Mouse (Mus musculus) right cerebral cortex, postnatal 25 days (tissue): Measurements from ENCODE around the gene Pon2.
"Not testable (repeated sequence)": the region's sequence is repeated elsewhere in the genome, so short reads cannot be mapped to it uniquely, and the experiment has no call there.

Source experiments
- DNase-seq: peaks from one replicate; pipeline ENCODE4 v3.0.0; 2022

The Pon2 gene

GRCm38 (mm10) chr6:5291450-5291849 is 6.8 kb downstream of the Pon2 start:
- DNase-seq = no peak

DNA sequence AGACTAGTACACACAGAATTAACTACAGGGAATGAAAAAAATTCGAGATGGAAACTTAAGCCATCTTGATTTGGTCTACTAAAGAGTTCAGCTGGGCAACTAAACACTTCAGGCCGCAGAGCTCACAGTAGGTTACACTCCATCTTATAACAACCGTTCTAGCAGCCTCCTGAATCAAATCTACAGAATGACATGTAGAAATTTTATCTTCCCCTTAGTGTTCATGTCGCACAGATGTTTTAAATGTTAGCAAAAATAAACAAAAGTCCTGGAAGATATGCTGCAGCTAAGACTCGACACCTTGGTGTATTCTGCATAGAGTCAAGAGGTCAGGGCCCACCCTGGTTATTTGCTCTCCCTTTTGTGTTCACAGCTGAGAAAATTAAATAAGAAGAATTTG is 10.3 kb downstream of the Pon2 start:
- no peak for DNase-seq

GRCm38 (mm10) chr6:5287392-5287791 is 10.9 kb downstream of the Pon2 start:
- DNase-seq = no peak

DNA sequence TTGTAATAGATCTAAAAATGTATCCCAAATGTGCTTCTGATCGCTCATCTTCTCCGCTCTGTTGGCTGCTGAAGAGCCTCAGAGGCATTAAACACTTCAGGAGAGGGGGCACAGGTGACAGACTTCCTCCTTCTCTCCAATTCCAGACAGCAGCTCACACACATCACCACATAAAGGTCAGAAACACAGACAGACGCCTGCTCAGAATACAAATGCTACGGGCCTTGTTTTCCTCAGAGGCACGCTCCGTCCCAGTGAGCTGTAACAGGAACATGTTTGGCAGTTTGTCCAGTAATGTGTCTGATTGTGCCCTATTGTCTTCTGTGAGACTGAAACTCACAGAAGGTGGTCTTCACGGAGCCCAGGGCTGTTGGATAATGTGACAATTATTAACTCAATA is 15.8 kb downstream of the Pon2 start:
- no peak for DNase-seq

- no peak for DNase-seq
These were observed 17.5 kb downstream of the Pon2 start for GRCm38 (mm10) chr6:5280576-5281305.

- DNase-seq = no peak
These were observed 20.3 kb downstream of the Pon2 start for GRCm38 (mm10) chr6:5277972-5278371.

DNA sequence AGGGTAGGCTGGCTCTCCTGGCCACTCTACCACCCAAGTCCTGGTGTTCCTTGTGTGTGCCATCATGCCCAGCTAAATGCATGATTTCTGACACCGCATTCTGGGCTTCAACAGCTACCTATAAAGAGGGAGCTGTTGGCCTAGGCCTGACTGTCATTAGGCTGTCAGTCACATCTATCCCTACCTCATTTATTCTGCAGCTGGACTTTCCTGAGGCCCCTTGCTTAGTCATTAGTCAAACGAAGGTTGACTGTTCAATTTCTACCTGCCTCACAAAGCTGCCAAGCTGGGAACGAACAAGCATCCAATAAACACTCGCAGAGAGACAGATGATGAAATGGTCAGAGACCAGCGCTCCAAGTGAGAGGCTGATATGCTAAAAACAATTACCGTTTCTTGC is 28.6 kb downstream of the Pon2 start:
- no peak for DNase-seq

GRCm38 (mm10) chr6:5264793-5265192 is 33.5 kb downstream of the Pon2 start:
- no peak for DNase-seq

GRCm38 (mm10) chr6:5263250-5263999 is 34.8 kb downstream of the Pon2 start:
- no peak for DNase-seq

DNA sequence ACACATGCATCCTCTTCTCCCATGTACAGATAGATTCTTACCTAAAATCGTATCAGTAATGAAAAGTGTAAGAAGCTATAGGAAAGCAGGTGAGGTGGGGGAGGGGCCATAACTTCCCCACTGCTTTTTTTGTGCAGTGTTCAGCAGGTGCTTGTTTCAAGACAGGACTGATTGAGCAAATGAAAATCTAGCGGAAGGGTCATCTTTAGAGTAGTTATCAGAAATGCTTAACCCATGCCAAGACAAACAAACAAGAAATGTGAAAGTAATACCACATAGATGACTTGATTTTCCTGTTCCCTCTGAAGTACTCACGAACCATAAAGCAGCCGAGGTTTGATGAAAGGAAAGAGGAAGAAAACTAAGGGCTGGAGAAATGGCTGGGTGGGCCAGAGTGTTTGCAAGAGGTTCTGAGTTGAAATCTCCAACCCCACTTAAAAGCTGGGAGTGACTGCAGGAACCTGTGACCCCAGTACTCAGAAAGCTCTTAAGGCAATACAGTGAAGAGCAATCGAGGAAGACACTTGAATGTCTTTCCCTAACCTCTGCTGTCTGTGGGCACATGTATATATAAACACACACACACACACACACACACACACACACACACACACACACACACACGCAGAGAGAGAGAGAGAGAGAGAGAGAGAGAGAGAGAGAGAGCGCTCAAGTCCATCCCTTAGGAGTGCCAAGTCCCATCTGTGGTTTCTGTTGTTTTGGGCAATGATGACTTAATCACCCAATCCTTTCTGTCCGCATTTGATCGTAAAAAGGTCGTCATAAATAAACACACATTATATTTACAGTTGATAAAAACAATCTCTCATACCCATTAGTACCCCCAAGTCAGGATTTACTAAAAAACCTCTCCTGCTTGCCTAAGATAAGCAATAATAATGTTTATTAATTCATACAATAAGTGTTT is 35.7 kb downstream of the Pon2 start:
- DNase-seq = no peak

DNA sequence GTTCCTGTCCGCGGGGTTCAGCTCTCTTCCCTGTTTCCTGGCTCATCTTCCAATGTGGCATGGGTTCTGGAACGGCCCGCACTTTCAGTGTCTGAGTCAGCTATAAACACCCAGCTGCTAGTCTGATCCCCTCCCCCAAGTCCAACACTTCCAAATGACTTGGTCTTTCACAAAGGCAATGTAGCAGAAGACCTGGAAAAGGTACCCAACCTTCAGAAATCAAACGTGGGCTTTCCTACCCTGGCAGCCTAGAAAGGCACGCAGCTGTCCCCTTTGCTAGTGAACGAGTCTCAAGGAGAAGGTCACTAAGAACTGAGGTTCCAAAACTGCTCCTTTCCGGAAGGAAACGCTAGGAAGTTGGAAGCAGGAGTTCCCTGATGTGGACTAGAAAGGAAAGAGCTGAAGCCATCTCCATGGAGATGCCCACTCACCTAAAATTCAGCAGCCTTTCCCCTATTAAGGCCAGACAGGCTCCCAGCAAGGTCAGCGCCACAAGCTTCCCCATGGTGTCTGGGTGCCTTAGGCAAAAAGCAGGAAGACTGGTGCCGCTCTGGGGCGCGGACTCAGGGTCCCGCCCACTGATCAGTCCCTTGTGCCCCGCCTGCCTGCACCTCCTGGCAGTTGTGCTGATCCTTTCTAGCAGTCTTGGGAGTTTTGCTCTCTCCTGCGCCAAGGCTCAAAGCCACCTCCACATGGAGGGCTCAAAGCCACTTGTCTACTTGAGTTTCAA is 42.4 kb downstream of the Pon2 start, which contains the start of gene Pon3:
Gene Pon3, minus strand, starts transcription at position 565 of the 730 bp plus-strand sequence.
- no peak for DNase-seq

- DNase-seq = no peak
These were observed 43.0 kb downstream of the Pon2 start for GRCm38 (mm10) chr6:5255291-5255690.

GRCm38 (mm10) chr6:5254869-5255268 is 43.4 kb downstream of the Pon2 start:
- DNase-seq = no peak

DNA sequence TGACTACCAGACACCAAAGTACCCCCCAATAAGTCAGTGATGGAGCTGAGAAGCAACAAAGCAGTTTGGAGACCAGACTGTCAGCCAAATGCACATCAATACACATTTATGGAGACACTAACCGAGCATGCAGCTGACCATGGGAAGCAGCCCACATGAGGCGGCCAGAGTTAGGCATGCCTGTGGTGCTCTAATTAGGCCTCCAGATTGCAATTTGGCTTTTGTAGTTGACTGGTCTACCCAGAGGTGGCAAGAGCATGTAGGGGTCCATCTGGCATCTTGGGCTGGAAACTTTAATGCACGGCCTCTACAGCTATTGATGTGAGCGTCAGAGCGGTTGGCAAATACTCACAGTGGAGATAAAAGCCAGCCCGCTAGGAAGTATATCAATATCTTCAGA is 52.3 kb downstream of the Pon2 start:
- DNase-seq = no peak

DNA sequence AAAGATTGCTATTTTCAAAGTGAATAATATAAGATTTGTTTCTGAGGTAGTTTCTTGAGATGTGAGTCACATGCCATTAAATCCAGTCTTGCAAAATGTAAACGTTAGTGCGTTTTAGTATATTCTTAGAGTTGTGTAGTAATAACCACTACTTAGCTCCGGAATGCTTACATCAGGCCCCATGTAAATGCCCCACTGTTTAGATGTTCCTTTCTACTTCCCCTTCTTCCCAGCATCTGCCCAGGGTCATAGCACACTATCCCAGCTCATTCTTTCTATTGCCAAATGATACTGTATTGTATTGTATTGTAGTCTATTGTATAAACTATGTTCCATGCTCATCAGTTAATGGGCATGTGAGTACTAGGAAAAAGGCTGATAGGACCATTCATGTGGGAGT is 59.5 kb downstream of the Pon2 start:
- no peak for DNase-seq

GRCm38 (mm10) chr6:5237510-5237909 is 60.7 kb downstream of the Pon2 start:
- DNase-seq = no peak

GRCm38 (mm10) chr6:5236843-5237371 is 61.3 kb downstream of the Pon2 start:
- no peak for DNase-seq

GRCm38 (mm10) chr6:5234563-5234962 is 63.7 kb downstream of the Pon2 start:
- DNase-seq = no peak

DNA sequence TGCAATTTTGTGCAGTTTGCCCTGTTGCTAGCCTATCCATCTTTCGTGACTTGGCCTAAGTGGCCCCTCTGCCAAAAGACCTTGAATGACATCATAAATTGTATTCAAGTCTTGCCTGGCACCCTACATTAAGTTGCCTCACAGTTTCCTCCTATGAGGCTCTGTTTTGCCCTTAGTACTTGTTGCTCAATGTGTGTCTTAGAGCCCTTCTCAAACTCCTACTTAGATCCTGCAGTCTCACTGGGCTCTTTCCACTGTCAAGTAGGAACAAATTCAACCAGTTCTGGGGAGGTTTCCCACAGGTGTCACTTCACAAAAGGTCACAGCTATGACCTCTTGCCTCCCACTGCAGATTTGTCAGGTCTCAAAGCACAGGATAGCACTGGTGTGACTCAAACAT is 64.4 kb downstream of the Pon2 start:
- no peak for DNase-seq

- DNase-seq = no peak
These were observed 66.2 kb downstream of the Pon2 start for GRCm38 (mm10) chr6:5232022-5232421.

DNA sequence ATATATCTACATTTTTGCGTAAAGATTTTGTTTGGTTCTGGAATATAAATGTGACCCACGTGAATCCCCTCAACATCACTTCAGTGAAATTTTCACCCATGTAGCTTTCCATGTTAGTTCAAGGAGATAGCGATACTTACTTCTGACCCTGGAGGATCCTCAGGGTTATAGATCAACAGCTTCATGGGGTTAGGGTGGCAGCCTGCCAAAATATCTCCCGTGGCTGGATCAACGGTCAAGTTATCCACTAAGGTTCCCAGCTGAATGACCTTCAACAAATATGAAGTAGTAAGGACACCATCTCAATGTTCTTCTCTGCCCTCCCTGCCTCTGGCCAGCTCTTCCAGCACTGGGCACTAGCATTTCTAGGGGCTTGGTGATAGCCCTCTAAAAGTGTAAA is 68.0 kb downstream of the Pon2 start:
- DNase-seq = no peak

DNA sequence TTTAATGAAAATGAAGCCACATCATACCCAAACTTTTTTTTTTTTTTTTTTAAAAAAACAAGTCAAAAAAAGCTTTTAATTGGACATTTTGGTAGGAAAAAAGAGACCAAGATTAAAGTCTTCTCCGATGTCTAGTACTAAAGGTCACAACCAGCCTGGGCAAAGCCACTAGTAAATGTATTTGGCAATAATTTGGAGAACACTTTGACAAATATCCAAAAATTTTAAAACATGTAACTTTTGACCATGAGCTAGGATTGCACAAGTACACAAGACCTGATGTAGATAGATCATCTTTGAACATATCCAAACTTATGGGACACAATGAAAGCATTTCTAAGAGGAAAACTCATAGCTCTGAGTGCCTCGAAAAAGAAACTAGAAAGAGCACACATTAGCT is 74.7 kb downstream of the Pon2 start:
- not testable (repeated sequence) for DNase-seq
